Mouse (Mus musculus) stomach, embryonic 16.5 days (tissue): ENCODE measurements around the gene Olfr1166. TPM values are rescaled to one million over a fixed set of nuclear protein-coding genes. Genes with fewer than 3 reads are reported as not detected.
"Not testable (repeated sequence)": the region's sequence is repeated elsewhere in the genome, so short reads cannot be mapped to it uniquely, and the experiment has no call there.

Experiments
- ATAC-seq: fragments of 200-750 bp; cut with Nextera tagmentation; 2 replicates; pipeline ENCODE4 v1.8.0; 2017; ENCODE audit warnings: moderate number of reproducible peaks, moderate TSS enrichment; ENCODE audit not compliant: insufficient read depth, low FRiP score
- H3K27ac ChIP-seq: fragments of 300-500 bp; sonication (generic); 2 replicates; pipeline ENCODE4 v1.5.1; 2014; ENCODE audit warnings: low read length
- H3K27me3 ChIP-seq: fragments of 300-500 bp; sonication (generic); 2 replicates; pipeline ENCODE4 v1.6.1; 2014; ENCODE audit warnings: low read length, control low read depth, mixed read lengths; ENCODE audit not compliant: control insufficient read depth, insufficient read depth
- H3K36me3 ChIP-seq: fragments of 300-500 bp; sonication (generic); 2 replicates; pipeline ENCODE4 v1.6.1; 2014; ENCODE audit warnings: low read length; ENCODE audit not compliant: control insufficient read depth, insufficient read depth
- H3K4me1 ChIP-seq: fragments of 300-500 bp; sonication (generic); 2 replicates; pipeline ENCODE4 v1.6.1; 2014; ENCODE audit warnings: low read length, control low read depth, mixed read lengths; ENCODE audit not compliant: control insufficient read depth, insufficient read depth
- H3K4me2 ChIP-seq: fragments of 300-500 bp; sonication (generic); 2 replicates; pipeline ENCODE4 v1.6.1; 2014; ENCODE audit warnings: low read depth, low read length, mixed read lengths
- H3K4me3 ChIP-seq: fragments of 300-500 bp; sonication (generic); replicated peaks from 2 replicates; pipeline ENCODE4 v1.5.1; 2014; ENCODE audit warnings: mild to moderate bottlenecking, low read length
- H3K9ac ChIP-seq: fragments of 300-500 bp; sonication (generic); 2 replicates; pipeline ENCODE4 v1.6.1; 2014; ENCODE audit warnings: low read length
- H3K9me3 ChIP-seq: fragments of 300-500 bp; sonication (generic); replicated peaks from 2 replicates; pipeline ENCODE4 v1.6.1; 2016; ENCODE audit warnings: low read length, control low read depth; ENCODE audit not compliant: control insufficient read depth
- WGBS: fragments of 180-500 bp; shearing (Covaris S2); extraction: QIAGEN DNeasy Blood & Tissue Kit; methylation state at CpG from one replicate; pipeline ENCODE4 v1.1.7; 2014; 5-methylcytosine and 5-hydroxymethylcytosine counted together
- polyA plus RNA-seq: library from polyadenylated mRNA; unstranded; fragments of >200 nt; fragmentation: Nextera tagmentation; extraction: Ambion mirVana; gene quantifications from 2 replicates; pipeline ENCODE4 v1.2.1, GENCODE M21; 2015

Gene Olfr1166
- not detected in 2 replicates for polyA plus RNA-seq

GRCm38 (mm10) chr2:88128172-88128571, at the start of gene Olfr1166:
Gene Olfr1166 (minus strand): TSS chr2:88128272.
- H3K4me2 ChIP-seq, result no peak within 1 kb of the TSS
- H3K27ac ChIP-seq, result no peak within 1 kb of the TSS
- 80% methylated on average over 1 of the region's 1 CpGs for WGBS
- no peak within 1 kb of the TSS for H3K4me3 ChIP-seq
- no peaks in the 10 kb centered on the region for H3K27me3 ChIP-seq
- H3K36me3 ChIP-seq, result no peaks in the 10 kb centered on the region
- H3K9me3 ChIP-seq, result no peaks in the 10 kb centered on the region
- no peak within 1 kb of the TSS for H3K9ac ChIP-seq
- ATAC-seq, result no peak
- no peaks in the 10 kb centered on the region for H3K4me1 ChIP-seq

DNA sequence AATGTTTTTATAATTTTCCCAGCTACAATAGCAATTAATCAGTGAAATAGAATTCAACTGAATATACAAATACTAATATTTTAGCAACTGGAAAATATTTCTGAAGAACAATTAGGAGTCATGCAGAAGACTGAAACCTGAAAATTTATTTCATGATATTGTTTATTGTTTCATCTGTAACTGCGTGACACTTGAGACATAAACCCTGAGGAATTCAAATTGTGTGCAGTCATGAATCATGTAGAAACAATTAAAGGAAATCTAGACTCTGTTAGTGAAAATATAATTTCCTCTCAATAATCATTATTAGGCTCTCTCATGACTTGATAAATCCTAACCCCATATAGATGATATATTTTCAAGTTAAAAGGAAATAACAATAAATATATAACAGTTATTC, 27.0 kb upstream of the Olfr1166 start, which contains the start of gene Olfr1167:
Olfr1167 (minus strand) TSS at position 101 of the 400 bp plus-strand sequence.
- H3K9me3 ChIP-seq, H3K4me2 ChIP-seq, H3K27me3 ChIP-seq, H3K36me3 ChIP-seq, H3K9ac ChIP-seq, H3K27ac ChIP-seq, H3K4me3 ChIP-seq, H3K4me1 ChIP-seq, ATAC-seq: not testable (repeated sequence)
- WGBS, result 77% methylated on average over 1 of the region's 1 CpGs

GRCm38 (mm10) chr2:88093866-88094265, 34.2 kb downstream of the Olfr1166 start, which contains the start of gene Olfr1164:
Gene Olfr1164 (minus strand): TSS chr2:88093966.
- 75% methylated on average over 4 of the region's 4 CpGs for WGBS
- ATAC-seq, result no peak
- Histone ChIP-seq H3K4me1 (no peaks in the 10 kb centered on the region), H3K9me3 (no peaks in the 10 kb centered on the region), H3K27me3 (no peaks in the 10 kb centered on the region), H3K36me3 (no peaks in the 10 kb centered on the region), H3K4me2 (no peak within 1 kb of the TSS), H3K27ac (no peak within 1 kb of the TSS), H3K9ac (no peak within 1 kb of the TSS), H3K4me3 (no peak within 1 kb of the TSS)

Other genes starting within 250 kb of the Olfr1166 start
- not detected in 2 replicates for gene Olfr1153, start 233.3 kb downstream of the Olfr1166 start, polyA plus RNA-seq
- gene Olfr1154, start 223.1 kb downstream of the Olfr1166 start, polyA plus RNA-seq, result not detected in 2 replicates
- not detected in 2 replicates for gene Olfr1155, start 183.1 kb downstream of the Olfr1166 start, polyA plus RNA-seq
- gene Olfr1156, start 175.2 kb downstream of the Olfr1166 start, polyA plus RNA-seq, result not detected in 2 replicates
- gene Olfr1157, start 160.0 kb downstream of the Olfr1166 start, polyA plus RNA-seq, result not detected in 2 replicates
- gene Olfr74, start 153.6 kb downstream of the Olfr1166 start, polyA plus RNA-seq, result not detected in 2 replicates
- gene Olfr1158, start 138.2 kb downstream of the Olfr1166 start, polyA plus RNA-seq, result not detected in 2 replicates
- gene Olfr1160, start 120.0 kb downstream of the Olfr1166 start, polyA plus RNA-seq, result not detected in 2 replicates
- gene Olfr1161, start 105.5 kb downstream of the Olfr1166 start, polyA plus RNA-seq, result not detected in 2 replicates
- gene Olfr73, start 90.6 kb downstream of the Olfr1166 start, polyA plus RNA-seq, result 0.07 TPM in 1 of 2 replicates, not detected in the other
- gene Olfr1162, start 77.1 kb downstream of the Olfr1166 start, polyA plus RNA-seq, result not detected in 2 replicates
- not detected in 2 replicates for gene Olfr1163, start 56.4 kb downstream of the Olfr1166 start, polyA plus RNA-seq
- not detected in 2 replicates for gene Olfr1164, start 34.3 kb downstream of the Olfr1166 start, polyA plus RNA-seq
- gene Olfr1167, start 26.9 kb upstream of the Olfr1166 start, polyA plus RNA-seq, result not detected in 2 replicates
- not detected in 2 replicates for gene Olfr1168, start 53.6 kb upstream of the Olfr1166 start, polyA plus RNA-seq
- not detected in 2 replicates for gene Olfr1170, start 100.1 kb upstream of the Olfr1166 start, polyA plus RNA-seq
- not detected in 2 replicates for gene Olfr1173, start 151.6 kb upstream of the Olfr1166 start, polyA plus RNA-seq
- gene Olfr1174-ps, start 186.9 kb upstream of the Olfr1166 start, polyA plus RNA-seq, result not detected in 2 replicates
- not detected in 2 replicates for gene Olfr1175-ps, start 198.9 kb upstream of the Olfr1166 start, polyA plus RNA-seq
- not detected in 2 replicates for gene Olfr1176, start 208.4 kb upstream of the Olfr1166 start, polyA plus RNA-seq
- not detected in 2 replicates for gene Olfr1177-ps, start 218.2 kb upstream of the Olfr1166 start, polyA plus RNA-seq